ENCODE assay signal across 8 mouse cellular contexts in genomic region chr1:66838184-66839042, GRCm38 (mm10). TPM values are rescaled to one million over a fixed set of nuclear protein-coding genes. Genes with fewer than 3 reads are reported as not detected.
DNase-seq lines count a peak whose midpoint lies in the region; ATAC-seq and TF ChIP-seq lines count a peak whose summit lies in the region.

No protein-coding gene starts in this region.

- H3K9ac ChIP-seq in ES-Bruce4 (ENCODE audit: low read depth, poor library complexity, severe bottlenecking): no peak overlapping the region
- H3K9ac ChIP-seq in lung, embryonic 15.5 days: no peak overlapping the region

- peak; percentile 48 for TF ChIP-seq CTCF in ES-Bruce4 (IDR thresholded peaks at IDR 0.05; ENCODE audit: low read depth, low read length)
- TF ChIP-seq CTCF in bone marrow macrophage, adult 2 months (IDR thresholded peaks at IDR 0.05; ENCODE audit: low read depth, low read length): peak; percentile 38; the same call in 1 of the 2 replicates

- intact Hi-C loops in heart, postnatal 14 days (cut with DNase I): loop anchor here (2.0 to 10.0 kb wide), 2 partner anchors 160 to 734 kb away; no protein-coding TSS in a partner anchor

- no peak for TF ChIP-seq EP300 in ES-Bruce4 (IDR thresholded peaks at IDR 0.05; ENCODE audit: insufficient read depth, low read depth, low read length)

- DNase-seq in heart, postnatal 14 days: peak; percentile 82 to 86
- peak; percentile 45 for DNase-seq in layer of hippocampus, adult 9-11 months
- peak; percentile 61 for DNase-seq in retina, adult 2 months (ENCODE audit: low read depth, low spot score)
- peak; percentile 83 for DNase-seq in thymus, postnatal 25 days

- peak overlapping the region; percentile 29 for H3K4me2 ChIP-seq in lung, embryonic 15.5 days

- H3K4me1 ChIP-seq in ES-Bruce4 (ENCODE audit: control insufficient read depth, insufficient read depth, low read length): no peaks in the 10 kb centered on the region
- peaks cover 2% of the 10 kb centered on the region; the same call in 1 of the 2 replicates for H3K4me1 ChIP-seq in bone marrow macrophage, adult 2 months (ENCODE audit: control insufficient read depth, insufficient read depth, low read length)
- peaks cover 30% of the 10 kb centered on the region for H3K4me1 ChIP-seq in lung, embryonic 15.5 days

- no peak overlapping the region for H3K27ac ChIP-seq in ES-Bruce4 (ENCODE audit: insufficient read depth, low read length)
- H3K27ac ChIP-seq in bone marrow macrophage, adult 2 months (ENCODE audit: insufficient read depth, low read depth, low read length): no peak overlapping the region
- peak overlapping the region; percentile 68 for H3K27ac ChIP-seq in lung, embryonic 15.5 days

- no peak overlapping the region for H3K4me3 ChIP-seq in ES-Bruce4 (ENCODE audit: low read depth, low read length)
- H3K4me3 ChIP-seq in bone marrow macrophage, adult 2 months (ENCODE audit: insufficient read depth, low read length): peak overlapping the region; percentile 3; the same call in 1 of the 2 replicates
- H3K4me3 ChIP-seq in lung, embryonic 15.5 days: peak overlapping the region; percentile 10; the same call in 1 of the 2 replicates

- TF ChIP-seq POLR2A in ES-Bruce4 (IDR thresholded peaks at IDR 0.05; ENCODE audit: insufficient read depth, low read length): no peak
- TF ChIP-seq POLR2A in bone marrow macrophage, adult 2 months (IDR thresholded peaks at IDR 0.05; ENCODE audit: borderline replicate concordance, low read depth, low read length): no peak

- H3K36me3 ChIP-seq in ES-Bruce4 (ENCODE audit: control insufficient read depth, insufficient read depth, low read length, poor library complexity, severe bottlenecking): no peaks in the 10 kb centered on the region
- H3K36me3 ChIP-seq in lung, embryonic 15.5 days: peaks cover 35% of the 10 kb centered on the region

- H3K9me3 ChIP-seq in ES-Bruce4 (replicated peaks; ENCODE audit: control insufficient read depth, insufficient read depth, low read length, poor library complexity, severe bottlenecking): no peaks in the 10 kb centered on the region
- no peaks in the 10 kb centered on the region for H3K9me3 ChIP-seq in lung, embryonic 15.5 days

- peak; percentile 90 for ATAC-seq in erythroblast, adult 5-6 weeks (replicated peaks; ENCODE audit: low FRiP score, poor library complexity, severe bottlenecking)
- ATAC-seq in lung, embryonic 15.5 days (ENCODE audit: borderline replicate concordance, extremely low read depth, low FRiP score, low TSS enrichment): peak; percentile 11; the same call in 1 of the 2 replicates

- WGBS in lung, embryonic 15.5 days: 40% methylated on average over 16 of the region's 16 CpGs

- no peaks in the 10 kb centered on the region for H3K27me3 ChIP-seq in ES-Bruce4 (ENCODE audit: control insufficient read depth, insufficient read depth, low read length, poor library complexity, severe bottlenecking)
- H3K27me3 ChIP-seq in lung, embryonic 15.5 days: no peaks in the 10 kb centered on the region

RNA-seq across cellular contexts. Expression of gene Kansl1l, which starts 21.1 kb away (rescaled TPM):
- polyA plus RNA-seq in ES-Bruce4 (2011; ENCODE audit: insufficient read depth, insufficient read length, low read depth, missing spikeins): 5.8 and 6.4 TPM in 2 replicates
- 14.5 and 15.5 TPM in 2 replicates for polyA plus RNA-seq in bone marrow macrophage, adult 2 months (2012; ENCODE audit: insufficient read depth, insufficient read length, missing spikeins)
- 13.0 and 14.6 TPM in 2 replicates for total RNA-seq in erythroblast, adult 5-6 weeks (2015; ENCODE audit: low replicate concordance)
- 3.6 and 6.0 TPM in 2 replicates for total RNA-seq in erythroblast, adult 5-6 weeks (2017; ENCODE audit: low replicate concordance)
- 10 to 100 TPM; 18.3 to 18.6 TPM for total RNA-seq in heart, postnatal 14 days (2021)
- 20.4 and 23.2 TPM in 2 replicates for polyA plus RNA-seq in lung, embryonic 15.5 days (2015; fragmentation: Nextera tagmentation; extraction: Ambion mirVana)

RNA-seq across cellular contexts. Expression of gene Acadl, which starts 24.7 kb away (rescaled TPM):
- 55.8 and 58.3 TPM in 2 replicates for polyA plus RNA-seq in ES-Bruce4 (2011; ENCODE audit: insufficient read depth, insufficient read length, low read depth, missing spikeins)
- polyA plus RNA-seq in bone marrow macrophage, adult 2 months (2012; ENCODE audit: insufficient read depth, insufficient read length, missing spikeins): 55.7 and 58.6 TPM in 2 replicates
- total RNA-seq in erythroblast, adult 5-6 weeks (2015; ENCODE audit: low replicate concordance): 33.6 and 43.2 TPM in 2 replicates
- 21.0 and 25.0 TPM in 2 replicates for total RNA-seq in erythroblast, adult 5-6 weeks (2017; ENCODE audit: low replicate concordance)
- 1,000 to 10,000 TPM; 1,175 to 1,217 TPM for total RNA-seq in heart, postnatal 14 days (2021)
- polyA plus RNA-seq in lung, embryonic 15.5 days (2015; fragmentation: Nextera tagmentation; extraction: Ambion mirVana): 179 and 185 TPM in 2 replicates
